In the genomic region with DNA sequence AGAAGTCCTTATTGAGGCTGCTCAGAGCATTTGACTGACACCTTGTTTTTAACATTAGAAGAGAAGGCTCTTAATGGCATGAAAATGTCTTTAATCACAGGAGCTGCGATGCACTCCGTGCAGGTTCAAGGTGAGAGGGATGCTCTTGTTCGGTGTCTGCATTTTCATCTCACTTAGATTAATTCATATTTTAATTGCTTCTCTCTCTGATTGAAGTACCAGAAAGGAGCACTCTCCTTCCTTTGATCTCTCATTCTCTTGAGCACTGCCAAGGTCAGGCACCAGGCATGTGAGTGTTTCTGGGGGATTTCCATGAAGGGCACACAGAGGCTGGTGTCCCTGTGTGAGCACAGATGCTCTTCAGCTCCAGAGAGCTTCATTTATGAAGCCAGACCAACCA, we compare ENCODE assay signal across 27 mouse cellular contexts.
DNase-seq lines count a peak whose midpoint lies in the region; ATAC-seq and TF ChIP-seq lines count a peak whose summit lies in the region.
"Had no signal": no experiment of that assay in that cellular context is flagged by ENCODE, and none has a peak within 500 bp of the region (broad histone marks: within the 10 kb centered on the region; RNA-seq: fewer than 3 reads in every experiment).

No protein-coding gene starts in this region.

- WGBS in forebrain, postnatal 0 days = 72% methylated on average over 3 of the region's 3 CpGs
- WGBS in forebrain, embryonic 12.5 days = 74% methylated on average over 3 of the region's 3 CpGs

- no peak overlapping the region for H3K9ac ChIP-seq in forebrain, postnatal 0 days
- no peak overlapping the region for H3K9ac ChIP-seq in forebrain, embryonic 12.5 days
- H3K9ac ChIP-seq: embryonic facial prominence, embryonic 13.5 days; forebrain, embryonic 13.5 days; hindbrain, embryonic 12.5 days; hindbrain, embryonic 15.5 days; intestine, embryonic 15.5 days had no signal

- H3K9me3 ChIP-seq in forebrain, postnatal 0 days (ENCODE audit: low read length) = no peaks in the 10 kb centered on the region
- no peaks in the 10 kb centered on the region for H3K9me3 ChIP-seq in forebrain, embryonic 12.5 days
- H3K9me3 ChIP-seq: embryonic facial prominence, embryonic 10.5 days; embryonic facial prominence, embryonic 13.5 days; forebrain, embryonic 13.5 days; hindbrain, embryonic 12.5 days; hindbrain, embryonic 15.5 days; intestine, embryonic 15.5 days had no signal

- H3K27ac ChIP-seq in forebrain, postnatal 0 days (ENCODE audit: low read depth, low read length) = no peak overlapping the region
- H3K27ac ChIP-seq in forebrain, embryonic 12.5 days = no peak overlapping the region
- H3K27ac ChIP-seq: embryonic facial prominence, embryonic 10.5 days; embryonic facial prominence, embryonic 13.5 days; forebrain, embryonic 13.5 days; hindbrain, embryonic 12.5 days; hindbrain, embryonic 15.5 days; intestine, embryonic 15.5 days had no signal

- no peaks in the 10 kb centered on the region for H3K4me1 ChIP-seq in forebrain, postnatal 0 days (ENCODE audit: insufficient read depth)
- no peaks in the 10 kb centered on the region for H3K4me1 ChIP-seq in forebrain, embryonic 12.5 days
- H3K4me1 ChIP-seq: embryonic facial prominence, embryonic 10.5 days; embryonic facial prominence, embryonic 13.5 days; hindbrain, embryonic 12.5 days; hindbrain, embryonic 15.5 days; intestine, embryonic 15.5 days had no signal

- TF ChIP-seq CTCF in forebrain, postnatal 0 days (IDR thresholded peaks at IDR 0.05; ENCODE audit: low read depth) = no peak

- ATAC-seq in forebrain, postnatal 0 days = peak; percentile 23; the same call in 1 of the 2 replicates
- no peak for ATAC-seq in forebrain, embryonic 12.5 days (ENCODE audit: low FRiP score)
- ATAC-seq in megakaryocyte, adult 5-6 weeks (ENCODE audit: poor library complexity, severe bottlenecking) = no peak
- ATAC-seq: activated CD4-positive, CD25-positive, alpha-beta regulatory T cell, adult 4 months; CD4-positive, CD25-positive, alpha-beta regulatory T cell, adult 4 months; forebrain, embryonic 13.5 days; intestine, embryonic 15.5 days had no signal

- H3K27me3 ChIP-seq in forebrain, postnatal 0 days (ENCODE audit: insufficient read depth, low read length) = no peaks in the 10 kb centered on the region
- H3K27me3 ChIP-seq in forebrain, embryonic 12.5 days = no peaks in the 10 kb centered on the region
- H3K27me3 ChIP-seq: forebrain, embryonic 13.5 days; hindbrain, embryonic 12.5 days; hindbrain, embryonic 15.5 days; intestine, embryonic 15.5 days had no signal

- H3K4me3 ChIP-seq in forebrain, postnatal 0 days (ENCODE audit: low read depth, low read length) = no peak overlapping the region
- no peak overlapping the region for H3K4me3 ChIP-seq in forebrain, embryonic 12.5 days (replicated peaks)
- H3K4me3 ChIP-seq: embryonic facial prominence, embryonic 10.5 days; embryonic facial prominence, embryonic 13.5 days; erythroblast, embryonic 14.5 days; forebrain, embryonic 13.5 days; hindbrain, embryonic 12.5 days; hindbrain, embryonic 15.5 days; intestine, embryonic 15.5 days had no signal

- DNase-seq in forebrain, postnatal 0 days = no peak
- peak; percentile 63 for DNase-seq in adrenal gland, adult 2 months
- peak; percentile 23 for DNase-seq in adrenal gland, postnatal 10 days
- DNase-seq in adrenal gland, postnatal 36 days = peak; percentile 38 to 55
- DNase-seq in gastrocnemius, postnatal 4 days (ENCODE audit: low spot score in 2 of 2) = no peak
- DNase-seq in urinary bladder, postnatal 25 days (ENCODE audit: low spot score) = no peak
- DNase-seq: cerebellum, adult 11-12 months; cerebellum, adult 8-10 months; cerebellum, postnatal 10 days; cerebellum, postnatal 36 days; embryo, embryonic 11 days; gastrocnemius, postnatal 10 days; gastrocnemius, postnatal 36 days; heart, adult 11 months; kidney, adult 11 months had no signal

- no peak overlapping the region for H3K4me2 ChIP-seq in forebrain, postnatal 0 days (ENCODE audit: low read depth)
- no peak overlapping the region for H3K4me2 ChIP-seq in forebrain, embryonic 12.5 days
- H3K4me2 ChIP-seq: embryonic facial prominence, embryonic 13.5 days; forebrain, embryonic 13.5 days; heart, embryonic 11.5 days; hindbrain, embryonic 12.5 days; hindbrain, embryonic 15.5 days; intestine, embryonic 15.5 days had no signal

- no peaks in the 10 kb centered on the region for H3K36me3 ChIP-seq in forebrain, postnatal 0 days (ENCODE audit: insufficient read depth)
- H3K36me3 ChIP-seq in forebrain, embryonic 12.5 days (replicated peaks) = no peaks in the 10 kb centered on the region
- H3K36me3 ChIP-seq: embryonic facial prominence, embryonic 10.5 days; embryonic facial prominence, embryonic 13.5 days; hindbrain, embryonic 12.5 days; hindbrain, embryonic 15.5 days; intestine, embryonic 15.5 days had no signal

Comparison
In these comparisons a context has a peak if more than half of its experiments do, and no peak if none do; other contexts are left out.
1. DNase-seq: peak in adrenal gland, adult 2 months (single experiment), adrenal gland, postnatal 10 days (single experiment) and adrenal gland, postnatal 36 days (2 of 2); none in forebrain, postnatal 0 days (single experiment), gastrocnemius, postnatal 4 days (0 of 2) and urinary bladder, postnatal 25 days (single experiment).